Mouse (Mus musculus): ENCODE data around the gene Wasf3.
"Not testable (repeated sequence)": the region's sequence is repeated elsewhere in the genome, so short reads cannot be mapped to it uniquely, and the experiment has no call there.

Wasf3 gene

DNA sequence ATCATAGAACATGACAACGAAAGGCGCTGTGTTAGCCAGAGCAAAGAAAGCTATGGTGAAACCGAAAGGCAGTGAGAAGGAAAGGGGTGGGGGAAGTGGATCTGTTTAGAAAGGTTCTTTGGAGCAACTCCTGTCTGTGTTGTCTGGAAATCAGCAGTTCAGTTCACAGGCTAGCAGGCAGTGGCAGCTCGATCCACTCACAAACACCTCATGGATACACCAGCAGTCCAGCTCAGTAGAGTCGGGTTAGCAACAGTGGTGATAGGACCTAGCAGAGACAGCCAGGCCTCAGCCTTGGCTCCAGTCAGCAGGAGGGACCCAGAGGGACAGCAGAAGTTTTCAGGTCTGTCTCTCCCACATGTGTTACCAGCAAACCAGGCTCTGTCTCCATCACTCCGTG, 16.2 kb downstream of the Wasf3 start:
- not testable (repeated sequence) for DNase-seq (ENCODE audit: low read depth, low spot score)

- no peak for DNase-seq (ENCODE audit: low read depth, low spot score)
Observed at GRCm38 (mm10) chr5:146402311-146402710, 17.5 kb downstream of the Wasf3 start.

DNA sequence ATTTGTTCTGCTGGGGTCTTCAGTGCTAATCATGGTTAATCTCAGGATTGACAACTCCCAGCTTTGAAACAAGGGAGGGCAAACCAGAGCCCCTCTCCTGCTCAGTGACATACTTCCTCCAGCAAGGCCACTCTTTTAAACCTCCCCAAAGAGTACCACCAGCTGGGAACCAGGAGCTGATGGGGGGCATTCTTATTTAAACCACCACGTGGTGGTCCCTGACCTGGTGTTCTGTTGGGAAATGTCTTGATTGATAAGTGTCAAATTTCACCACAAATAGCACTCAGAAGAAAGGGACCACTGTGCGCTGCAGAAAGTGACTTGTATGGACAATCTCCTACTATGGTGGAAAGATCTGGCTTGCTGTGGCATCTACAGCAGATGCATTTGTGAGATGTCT, 19.1 kb downstream of the Wasf3 start:
- no peak for DNase-seq (ENCODE audit: low read depth, low spot score)

GRCm38 (mm10) chr5:146406133-146406532, 21.3 kb downstream of the Wasf3 start:
- peak; percentile 16 for DNase-seq (ENCODE audit: low read depth, low spot score)

DNA sequence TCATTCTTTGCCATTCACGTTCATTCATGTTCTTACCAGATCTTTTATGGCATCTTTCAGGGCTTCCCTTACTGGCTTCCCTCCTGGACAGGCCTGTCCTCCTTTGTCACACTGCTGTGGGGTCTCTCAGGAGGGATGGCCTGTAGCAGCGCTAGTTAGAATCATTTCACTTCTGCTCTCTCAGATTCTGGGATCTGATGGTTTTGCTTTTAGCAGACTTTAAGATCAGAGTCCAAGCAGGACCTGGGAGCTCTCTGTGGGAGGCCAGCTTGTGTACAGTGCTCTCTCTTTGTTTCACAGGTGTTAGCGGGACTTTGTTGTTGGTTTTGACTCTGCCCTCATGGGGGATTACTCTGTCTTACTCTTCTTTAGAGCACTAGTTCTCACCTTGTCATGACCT, 23.0 kb downstream of the Wasf3 start:
- no peak for DNase-seq (ENCODE audit: low read depth, low spot score)

DNA sequence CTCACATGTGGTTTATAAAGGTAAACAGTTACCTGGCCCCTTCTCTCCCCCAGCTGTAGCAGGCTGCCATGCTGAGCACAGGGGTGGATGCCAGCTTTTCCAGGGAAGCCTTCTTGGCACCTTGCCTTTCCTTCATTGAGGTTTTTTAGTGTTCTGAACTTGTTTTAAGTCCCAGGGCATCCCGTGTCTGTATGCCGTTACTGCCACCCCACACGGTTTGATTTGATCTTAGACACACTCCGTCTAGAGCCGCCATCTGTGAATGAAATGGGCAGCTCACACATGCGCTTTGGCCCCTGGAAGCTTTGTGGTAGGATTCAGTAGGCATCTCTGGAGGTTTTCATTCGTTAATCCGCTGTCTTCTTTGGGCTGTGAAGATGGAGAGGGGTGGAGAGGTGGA, 23.8 kb downstream of the Wasf3 start:
- no peak for DNase-seq (ENCODE audit: low read depth, low spot score)

- peak; percentile 7 for DNase-seq (ENCODE audit: low read depth, low spot score)
Observed at GRCm38 (mm10) chr5:146410821-146411220, 26.0 kb downstream of the Wasf3 start.

- DNase-seq (ENCODE audit: low read depth, low spot score) = no peak
Observed at GRCm38 (mm10) chr5:146412743-146413430, 28.1 kb downstream of the Wasf3 start.

- no peak for DNase-seq (ENCODE audit: low read depth, low spot score)
Observed at GRCm38 (mm10) chr5:146414611-146415010, 29.8 kb downstream of the Wasf3 start.

- DNase-seq (ENCODE audit: low read depth, low spot score) = no peak
Observed at GRCm38 (mm10) chr5:146415218-146415617, 30.4 kb downstream of the Wasf3 start.

- DNase-seq (ENCODE audit: low read depth, low spot score) = no peak
Observed at GRCm38 (mm10) chr5:146416331-146417110, 31.7 kb downstream of the Wasf3 start.

DNA sequence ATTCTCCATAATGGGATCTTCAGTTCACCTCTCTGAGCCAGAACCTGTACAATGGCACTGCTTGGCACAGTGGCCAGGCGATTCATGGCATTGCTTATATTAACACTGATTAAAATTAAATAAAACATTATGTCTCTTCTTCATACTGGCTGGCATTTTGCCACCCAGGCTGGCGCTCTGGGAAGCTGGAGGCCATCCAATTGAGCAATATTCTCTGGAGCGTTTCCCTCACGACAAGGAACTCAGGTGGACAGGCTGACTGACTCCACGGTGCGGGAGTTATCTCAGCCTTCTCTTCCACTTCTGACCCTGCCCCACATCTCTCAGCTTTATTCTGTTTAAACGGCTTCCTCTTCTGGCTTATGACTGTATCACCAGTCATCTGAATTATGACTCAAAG, 33.3 kb downstream of the Wasf3 start:
- DNase-seq (ENCODE audit: low read depth, low spot score) = no peak

- peak; percentile 57 for DNase-seq (ENCODE audit: low read depth, low spot score)
Observed at GRCm38 (mm10) chr5:146420081-146420480, 35.3 kb downstream of the Wasf3 start.

DNA sequence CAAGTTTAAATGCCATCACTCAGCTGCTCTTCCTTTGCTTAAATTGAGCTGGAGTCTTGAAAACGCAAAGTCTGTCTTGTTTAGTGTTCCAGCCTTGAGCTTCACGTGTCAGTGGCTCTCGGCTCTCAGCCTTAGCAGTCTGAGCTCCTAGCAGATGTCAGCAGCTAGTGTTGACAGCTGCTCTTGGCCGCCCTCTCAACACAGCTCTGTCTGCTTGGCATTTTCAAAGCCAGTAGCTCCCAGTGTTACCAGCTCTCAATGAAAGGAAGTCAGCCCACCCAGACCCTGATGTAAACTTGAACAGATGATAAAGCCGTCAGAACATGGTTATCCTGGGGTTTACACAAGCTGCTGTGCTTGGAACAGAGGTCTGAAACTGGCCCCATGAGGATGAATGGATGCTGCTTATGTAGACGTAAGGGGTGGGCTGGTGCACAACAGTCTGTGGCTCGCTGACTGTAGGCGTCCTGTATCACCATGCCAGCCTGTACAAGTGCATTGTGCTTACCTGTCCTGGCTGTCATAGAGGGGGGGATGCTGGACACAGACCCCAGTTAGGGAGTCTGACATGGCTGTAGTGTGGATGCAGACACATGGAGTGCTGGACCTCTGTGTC, 40.0 kb downstream of the Wasf3 start:
- no peak for DNase-seq (ENCODE audit: low read depth, low spot score)

GRCm38 (mm10) chr5:146425656-146426055, 40.9 kb downstream of the Wasf3 start:
- DNase-seq (ENCODE audit: low read depth, low spot score) = no peak

GRCm38 (mm10) chr5:146428109-146428508, 43.3 kb downstream of the Wasf3 start:
- no peak for DNase-seq (ENCODE audit: low read depth, low spot score)

DNA sequence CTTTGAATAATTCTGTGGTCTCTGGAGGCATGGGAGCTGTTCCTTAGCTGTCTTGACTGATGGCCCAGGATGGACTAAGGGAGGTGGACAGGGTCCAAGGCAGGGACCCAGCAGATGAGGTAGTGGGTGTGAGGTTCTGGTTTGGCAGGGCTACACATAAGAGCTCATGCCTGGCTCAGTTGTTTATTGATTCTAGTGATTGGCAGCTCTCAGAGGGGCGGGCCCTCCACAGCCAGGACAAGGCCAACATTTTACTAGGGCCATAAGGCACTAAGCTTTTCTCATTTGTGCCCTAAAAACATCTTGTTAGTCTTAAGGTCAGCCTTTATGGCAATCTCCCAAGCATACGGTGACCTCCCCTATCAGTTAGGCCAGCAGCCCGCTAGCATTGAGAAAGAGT, 47.0 kb downstream of the Wasf3 start:
- no peak for DNase-seq (ENCODE audit: low read depth, low spot score)

DNA sequence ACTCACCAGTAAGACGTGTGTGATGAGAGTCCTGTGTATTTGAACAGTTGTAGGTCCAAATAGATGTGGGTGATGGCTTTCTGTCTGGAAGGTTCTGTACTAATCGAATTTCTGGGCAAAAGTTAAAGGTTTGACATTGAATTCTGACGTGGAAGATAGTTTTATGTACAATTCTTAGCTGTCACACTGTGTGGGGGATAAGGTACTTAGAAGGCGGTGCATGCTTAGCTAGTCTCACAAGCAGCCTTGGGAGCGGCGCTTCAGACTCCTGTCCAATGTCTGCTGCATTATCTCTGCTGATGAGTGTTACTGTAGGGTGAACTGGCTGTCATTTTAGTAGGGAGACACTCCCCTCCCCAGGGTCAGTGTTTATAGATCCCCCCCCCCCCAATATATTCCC, 47.7 kb downstream of the Wasf3 start:
- DNase-seq (ENCODE audit: low read depth, low spot score) = no peak

- no peak for DNase-seq (ENCODE audit: low read depth, low spot score)
Observed at GRCm38 (mm10) chr5:146435316-146435715, 50.5 kb downstream of the Wasf3 start.

DNA sequence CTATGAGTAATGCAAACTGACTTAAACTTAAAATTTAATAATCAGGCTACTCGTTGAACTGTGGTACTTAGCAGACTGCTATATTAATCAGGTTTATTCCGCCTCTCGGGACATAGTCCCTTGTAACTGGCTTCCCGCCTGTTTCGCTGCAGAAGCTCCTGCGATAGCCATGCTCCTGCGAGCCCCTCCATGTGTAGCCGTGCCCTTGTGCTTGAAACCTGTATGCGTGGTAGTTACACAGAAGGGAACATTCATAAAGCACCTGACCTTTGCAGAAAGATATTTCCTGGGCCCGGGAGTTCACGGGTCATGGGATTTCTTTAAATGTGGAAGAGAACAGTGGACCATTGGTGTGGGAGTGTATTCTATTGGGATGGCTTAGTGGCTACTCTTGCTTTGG, 52.0 kb downstream of the Wasf3 start:
- no peak for DNase-seq (ENCODE audit: low read depth, low spot score)

DNA sequence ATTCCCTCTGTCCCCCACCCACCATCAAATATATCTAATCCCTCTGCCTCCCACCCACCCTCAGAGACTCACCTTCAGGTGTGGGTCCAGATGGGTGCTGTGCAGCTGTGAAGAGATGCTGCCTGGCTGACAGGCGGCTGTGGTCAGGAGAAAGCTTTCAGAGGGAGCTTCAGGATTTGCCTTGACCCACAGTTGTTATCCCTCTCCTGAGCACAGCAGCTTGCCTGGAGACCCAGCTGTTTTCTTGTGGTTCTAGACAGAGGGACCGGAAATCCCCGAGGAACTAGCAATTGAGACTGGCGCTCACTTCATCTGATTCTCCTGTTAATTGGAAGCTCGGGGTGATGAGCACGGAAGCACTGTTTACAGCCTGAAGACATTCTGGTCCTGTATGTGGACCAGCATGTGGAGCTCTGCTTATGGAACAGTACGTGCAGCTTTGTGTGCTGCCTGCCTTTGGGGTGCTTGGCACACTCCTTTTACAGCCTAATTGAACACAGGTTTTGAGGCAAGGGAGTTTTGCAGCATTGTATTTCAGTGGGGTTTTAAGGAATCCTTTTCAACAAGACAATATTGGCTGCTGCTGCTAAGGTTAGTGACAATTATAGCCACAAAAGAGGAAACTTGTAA, 54.5 kb downstream of the Wasf3 start:
- DNase-seq (ENCODE audit: low read depth, low spot score) = no peak

- peak; percentile 9 for DNase-seq (ENCODE audit: low read depth, low spot score)
Observed at GRCm38 (mm10) chr5:146440273-146440672, 55.5 kb downstream of the Wasf3 start.

All from A20 (cell line).